21 mouse cellular contexts compared by ENCODE assay signal in genomic region chr14:101794553-101795177, GRCm38 (mm10).
DNase-seq lines count a peak whose midpoint lies in the region; ATAC-seq and TF ChIP-seq lines count a peak whose summit lies in the region.
"Had no signal": no experiment of that assay in that cellular context is flagged by ENCODE, and none has a peak within 500 bp of the region (broad histone marks: within the 10 kb centered on the region; RNA-seq: fewer than 3 reads in every experiment).

No protein-coding gene starts in this region.

- H3K27ac ChIP-seq in kidney, adult 2 months (ENCODE audit: insufficient read depth, low read depth, low read length), result peak overlapping the region; percentile 93
- peak overlapping the region; percentile 76 for H3K27ac ChIP-seq in lung, embryonic 16.5 days (ENCODE audit: low read length)
- peak overlapping the region; percentile 40; the same call in 1 of the 2 replicates for H3K27ac ChIP-seq in stomach, postnatal 0 days (replicated peaks)
- H3K27ac ChIP-seq: embryonic facial prominence, embryonic 15.5 days; forebrain, embryonic 15.5 days; hindbrain, embryonic 10.5 days; intestine, embryonic 15.5 days; limb, embryonic 10.5 days; liver, embryonic 15.5 days; midbrain, embryonic 13.5 days had no signal

- peak; percentile 89 for ATAC-seq in lung, embryonic 16.5 days (ENCODE audit: low read depth)
- ATAC-seq in stomach, postnatal 0 days (ENCODE audit: low FRiP score, low TSS enrichment), result peak; percentile 84
- ATAC-seq: forebrain, embryonic 15.5 days; hindbrain, embryonic 16.5 days; intestine, embryonic 15.5 days; midbrain, embryonic 13.5 days had no signal

- 0 out of 2 replicates have a peak overlapping the region, but pooled peaks have one; percentile 1 for H3K4me2 ChIP-seq in lung, embryonic 16.5 days (ENCODE audit: low read depth, low read length)
- H3K4me2 ChIP-seq in stomach, postnatal 0 days (replicated peaks; ENCODE audit: low read depth), result no peak overlapping the region
- H3K4me2 ChIP-seq: embryonic facial prominence, embryonic 15.5 days; forebrain, embryonic 15.5 days; intestine, embryonic 15.5 days; liver, embryonic 15.5 days; midbrain, embryonic 13.5 days had no signal

- no peak overlapping the region for H3K4me3 ChIP-seq in kidney, adult 2 months (ENCODE audit: insufficient read depth, low read depth, low read length)
- H3K4me3 ChIP-seq in lung, embryonic 16.5 days (ENCODE audit: low read length), result no peak overlapping the region
- no peak overlapping the region for H3K4me3 ChIP-seq in stomach, postnatal 0 days (ENCODE audit: low read depth, low read length)
- H3K4me3 ChIP-seq: embryonic facial prominence, embryonic 15.5 days; forebrain, embryonic 15.5 days; hindbrain, embryonic 10.5 days; intestine, embryonic 15.5 days; limb, embryonic 10.5 days; liver, embryonic 15.5 days; midbrain, embryonic 13.5 days had no signal

- no peak for TF ChIP-seq POLR2A in kidney, adult 2 months (IDR thresholded peaks at IDR 0.05; ENCODE audit: low read depth, low read length)

- no peaks in the 10 kb centered on the region for H3K9me3 ChIP-seq in lung, embryonic 16.5 days (ENCODE audit: control insufficient read depth, low read length)
- H3K9me3 ChIP-seq in stomach, postnatal 0 days (ENCODE audit: control insufficient read depth, low read length), result no peaks in the 10 kb centered on the region
- H3K9me3 ChIP-seq: embryonic facial prominence, embryonic 15.5 days; forebrain, embryonic 15.5 days; hindbrain, embryonic 10.5 days; intestine, embryonic 15.5 days; limb, embryonic 10.5 days; liver, embryonic 15.5 days; midbrain, embryonic 13.5 days had no signal

- TF ChIP-seq CTCF in kidney, adult 2 months (conservative IDR thresholded peaks at IDR 0.05; ENCODE audit: insufficient read depth, insufficient read length, low read depth, low read length), result no peak
- no peak for TF ChIP-seq CTCF in stomach, postnatal 0 days (IDR thresholded peaks at IDR 0.05; ENCODE audit: low read depth)

- peak; percentile 19 for DNase-seq in heart, adult 11 months
- no peak for DNase-seq in heart, postnatal 36 days
- no peak for DNase-seq in kidney, adult 2 months
- DNase-seq in kidney, adult 8-10 months, result no peak
- DNase-seq in lung, postnatal 14 days, result no peak
- no peak for DNase-seq in stomach, postnatal 0 days (ENCODE audit: low spot score)
- DNase-seq in layer of hippocampus, postnatal 36 days, result no peak
- DNase-seq: adrenal gland, postnatal 36 days; cerebellum, adult 9-11 months; gastrocnemius, postnatal 25 days; kidney, postnatal 10 days; liver had no signal

- TF ChIP-seq EP300 in stomach, postnatal 0 days (optimal IDR thresholded peaks at IDR 0.05), result no peak

- intact Hi-C loops in heart, postnatal 36 days (cut with DNase I), result no loop called here

- H3K4me1 ChIP-seq in kidney, adult 2 months (ENCODE audit: control insufficient read depth, insufficient read depth, low read length), result peaks cover 14% of the 10 kb centered on the region; the same call in 1 of the 2 replicates
- peaks cover 9% of the 10 kb centered on the region for H3K4me1 ChIP-seq in lung, embryonic 16.5 days (replicated peaks; ENCODE audit: control insufficient read depth, insufficient read depth, low read length)
- no peaks in the 10 kb centered on the region for H3K4me1 ChIP-seq in stomach, postnatal 0 days (replicated peaks; ENCODE audit: control insufficient read depth, insufficient read depth)
- H3K4me1 ChIP-seq: embryonic facial prominence, embryonic 15.5 days; forebrain, embryonic 15.5 days; hindbrain, embryonic 10.5 days; intestine, embryonic 15.5 days; limb, embryonic 10.5 days; liver, embryonic 15.5 days; midbrain, embryonic 13.5 days had no signal

- no peaks in the 10 kb centered on the region for H3K27me3 ChIP-seq in kidney, adult 2 months (replicated peaks; ENCODE audit: control insufficient read depth, insufficient read depth, low read length)
- H3K27me3 ChIP-seq in lung, embryonic 16.5 days (ENCODE audit: control insufficient read depth, insufficient read depth, low read depth, low read length), result no peaks in the 10 kb centered on the region
- H3K27me3 ChIP-seq in stomach, postnatal 0 days (ENCODE audit: control insufficient read depth, insufficient read depth, low read length), result no peaks in the 10 kb centered on the region
- H3K27me3 ChIP-seq: embryonic facial prominence, embryonic 15.5 days; forebrain, embryonic 15.5 days; intestine, embryonic 15.5 days; liver, embryonic 15.5 days; midbrain, embryonic 13.5 days had no signal

- WGBS in kidney, adult 2 months, result 81% methylated on average over 10 of the region's 10 CpGs
- 61% methylated on average over 10 of the region's 10 CpGs for WGBS in lung, embryonic 16.5 days
- 68% methylated on average over 10 of the region's 10 CpGs for WGBS in stomach, postnatal 0 days

- H3K36me3 ChIP-seq in kidney, adult 2 months (ENCODE audit: control insufficient read depth, insufficient read depth, low read length), result no peaks in the 10 kb centered on the region; the same call in none of the 2 replicates
- H3K36me3 ChIP-seq in lung, embryonic 16.5 days (ENCODE audit: control insufficient read depth, insufficient read depth, low read length), result no peaks in the 10 kb centered on the region
- H3K36me3 ChIP-seq in stomach, postnatal 0 days (ENCODE audit: control insufficient read depth, insufficient read depth, low read length), result no peaks in the 10 kb centered on the region; the same call in 1 of the 2 replicates
- H3K36me3 ChIP-seq: embryonic facial prominence, embryonic 15.5 days; forebrain, embryonic 15.5 days; hindbrain, embryonic 10.5 days; intestine, embryonic 15.5 days; limb, embryonic 10.5 days; liver, embryonic 15.5 days; midbrain, embryonic 13.5 days had no signal

- no peak overlapping the region for H3K9ac ChIP-seq in lung, embryonic 16.5 days (ENCODE audit: low read length)
- H3K9ac ChIP-seq in stomach, postnatal 0 days (ENCODE audit: low read length), result no peak overlapping the region
- H3K9ac ChIP-seq: embryonic facial prominence, embryonic 15.5 days; forebrain, embryonic 15.5 days; intestine, embryonic 15.5 days; liver, embryonic 15.5 days; midbrain, embryonic 13.5 days had no signal

Comparison
In these comparisons a context has a peak if more than half of its experiments do, and no peak if none do; other contexts are left out.
1. H3K27ac ChIP-seq: peak in every context shown above with its lines; median percentile 93 in kidney, adult 2 months; 76 in lung, embryonic 16.5 days; 40 in stomach, postnatal 0 days.